Mouse (Mus musculus): ENCODE results near the gene RPS10-NUDT3. TPM values are rescaled to one million over a fixed set of nuclear protein-coding genes. Genes with fewer than 3 reads are reported as not detected.

The RPS10-NUDT3 gene
- polyA plus RNA-seq, 1 experiment from 2014 or later, result not detected

DNA sequence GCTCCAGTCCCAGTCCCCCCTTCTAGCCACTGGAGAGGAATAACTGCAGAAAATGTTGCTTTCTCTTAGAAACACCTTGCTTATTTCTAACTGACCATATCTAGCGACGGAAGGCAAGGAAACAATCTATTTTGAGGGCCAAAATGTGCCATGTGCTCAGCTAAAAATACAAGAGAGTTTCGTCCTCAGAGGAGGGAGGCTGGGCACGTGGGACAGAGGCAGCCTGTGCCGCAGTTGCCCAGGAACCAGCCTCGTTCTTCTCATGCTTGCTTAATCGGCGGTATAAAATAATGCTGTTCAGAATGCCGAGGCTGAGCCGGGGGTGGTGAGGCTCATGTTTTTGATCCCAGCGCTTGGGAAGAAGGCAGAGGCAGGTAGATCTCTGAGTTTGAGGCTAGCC, 90.5 kb downstream of the RPS10-NUDT3 start:
- 91% methylated on average over 11 of the region's 11 CpGs for WGBS
- Histone ChIP-seq H3K27ac (ENCODE audit: low read length) (no peak overlapping the region), H3K4me2 (replicated peaks; ENCODE audit: low read depth, low read length) (no peak overlapping the region), H3K9me3 (ENCODE audit: control insufficient read depth, low read depth, low read length) (no peaks in the 10 kb centered on the region), H3K27me3 (ENCODE audit: control insufficient read depth, insufficient read depth, low read length) (no peaks in the 10 kb centered on the region), H3K4me1 (ENCODE audit: control insufficient read depth, insufficient read depth, low read length) (0 out of 2 replicates have a peak, but pooled peaks cover 3% of the 10 kb centered on the region), H3K9ac (replicated peaks; ENCODE audit: low read depth, low read length) (no peak overlapping the region), H3K4me3 (ENCODE audit: low read depth, low read length) (no peak overlapping the region), H3K36me3 (ENCODE audit: control insufficient read depth, insufficient read depth, low read length) (no peaks in the 10 kb centered on the region)
- no peak for ATAC-seq (ENCODE audit: insufficient number of reproducible peaks, insufficient read depth, low FRiP score, low read depth)

DNA sequence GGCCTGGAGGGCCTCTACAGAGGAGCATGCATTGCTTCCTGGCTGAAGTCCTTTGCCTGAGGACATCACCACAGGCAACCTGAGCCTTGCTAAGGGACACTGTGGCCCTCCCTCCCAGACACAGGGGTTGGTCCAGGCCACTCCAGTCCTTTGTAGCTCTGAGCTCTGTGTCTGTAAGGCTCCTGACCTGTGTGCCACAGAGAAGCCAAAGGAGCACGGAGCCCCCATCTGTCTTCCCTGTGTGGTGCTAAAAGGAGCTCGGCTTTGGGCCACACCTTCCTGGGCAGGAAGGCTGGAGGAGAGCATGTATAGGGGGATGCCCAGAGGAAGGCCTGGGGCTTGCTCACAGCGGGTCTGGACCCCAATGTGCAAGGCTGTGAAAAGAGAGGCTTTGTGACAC, 93.0 kb downstream of the RPS10-NUDT3 start:
- Histone ChIP-seq H3K36me3 (ENCODE audit: control insufficient read depth, insufficient read depth, low read length) (no peaks in the 10 kb centered on the region), H3K4me2 (replicated peaks; ENCODE audit: low read depth, low read length) (no peak overlapping the region), H3K9ac (replicated peaks; ENCODE audit: low read depth, low read length) (no peak overlapping the region), H3K27ac (ENCODE audit: low read length) (no peak overlapping the region), H3K4me3 (ENCODE audit: low read depth, low read length) (no peak overlapping the region), H3K4me1 (ENCODE audit: control insufficient read depth, insufficient read depth, low read length) (no peaks in the 10 kb centered on the region), H3K27me3 (ENCODE audit: control insufficient read depth, insufficient read depth, low read length) (no peaks in the 10 kb centered on the region), H3K9me3 (ENCODE audit: control insufficient read depth, low read depth, low read length) (no peaks in the 10 kb centered on the region)
- no peak for ATAC-seq (ENCODE audit: insufficient number of reproducible peaks, insufficient read depth, low FRiP score, low read depth)
- WGBS, result 80% methylated on average over 3 of the region's 3 CpGs

DNA sequence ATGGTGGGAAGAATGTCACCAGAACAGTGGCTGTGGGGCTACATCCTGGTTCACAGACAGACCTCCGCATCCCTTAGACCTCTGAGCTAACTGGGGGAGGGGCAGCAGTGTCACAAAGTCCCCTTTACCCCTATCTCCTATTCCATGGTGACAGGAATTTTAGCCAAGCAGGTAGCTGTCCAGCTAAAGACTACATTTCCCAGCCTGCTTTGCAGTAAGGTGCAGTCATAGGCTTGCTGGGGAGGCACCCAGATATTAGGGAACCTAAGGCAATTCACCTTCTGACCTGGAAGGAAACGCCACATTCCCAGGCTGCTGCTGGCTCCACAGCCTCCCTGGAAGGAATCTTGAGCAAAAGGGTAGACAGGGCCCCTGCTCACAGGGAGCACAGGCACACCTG, 93.8 kb downstream of the RPS10-NUDT3 start:
- no peak overlapping the region for H3K4me2 ChIP-seq (replicated peaks; ENCODE audit: low read depth, low read length)
- WGBS, result 52% methylated on average over 2 of the region's 2 CpGs
- H3K4me1 ChIP-seq (ENCODE audit: control insufficient read depth, insufficient read depth, low read length), result no peaks in the 10 kb centered on the region
- H3K4me3 ChIP-seq (ENCODE audit: low read depth, low read length), result no peak overlapping the region
- ATAC-seq (ENCODE audit: insufficient number of reproducible peaks, insufficient read depth, low FRiP score, low read depth), result no peak
- H3K9me3 ChIP-seq (ENCODE audit: control insufficient read depth, low read depth, low read length), result no peaks in the 10 kb centered on the region
- no peak overlapping the region for H3K27ac ChIP-seq (ENCODE audit: low read length)
- H3K27me3 ChIP-seq (ENCODE audit: control insufficient read depth, insufficient read depth, low read length), result no peaks in the 10 kb centered on the region
- no peak overlapping the region for H3K9ac ChIP-seq (replicated peaks; ENCODE audit: low read depth, low read length)
- H3K36me3 ChIP-seq (ENCODE audit: control insufficient read depth, insufficient read depth, low read length), result no peaks in the 10 kb centered on the region

DNA sequence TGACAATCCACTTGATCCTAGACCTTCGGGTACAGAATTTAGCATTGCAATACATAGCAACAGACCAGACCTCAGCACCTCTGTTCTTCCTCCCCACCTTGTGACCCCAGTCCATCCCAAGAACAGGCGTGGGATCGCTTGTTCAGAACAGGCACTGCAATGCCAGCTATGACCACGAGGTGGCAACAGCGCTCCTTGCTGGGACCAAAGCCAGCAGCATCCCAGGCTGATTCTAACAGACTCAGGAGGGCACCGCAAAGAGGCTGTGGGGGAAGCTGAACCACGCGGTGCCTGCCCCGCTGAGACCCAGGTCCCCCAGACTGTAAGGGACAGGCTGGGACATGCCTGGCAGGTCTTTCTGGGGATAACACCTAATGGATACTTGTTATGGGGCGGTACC, 100.3 kb downstream of the RPS10-NUDT3 start:
- no peaks in the 10 kb centered on the region for H3K36me3 ChIP-seq (ENCODE audit: control insufficient read depth, insufficient read depth, low read length)
- H3K4me3 ChIP-seq (ENCODE audit: low read depth, low read length), result no peak overlapping the region
- no peaks in the 10 kb centered on the region for H3K27me3 ChIP-seq (ENCODE audit: control insufficient read depth, insufficient read depth, low read length)
- no peak overlapping the region for H3K4me2 ChIP-seq (replicated peaks; ENCODE audit: low read depth, low read length)
- WGBS, result 5% methylated on average over 10 of the region's 10 CpGs
- H3K9ac ChIP-seq (replicated peaks; ENCODE audit: low read depth, low read length), result no peak overlapping the region
- no peak overlapping the region for H3K27ac ChIP-seq (ENCODE audit: low read length)
- H3K9me3 ChIP-seq (ENCODE audit: control insufficient read depth, low read depth, low read length), result no peaks in the 10 kb centered on the region
- H3K4me1 ChIP-seq (ENCODE audit: control insufficient read depth, insufficient read depth, low read length), result no peaks in the 10 kb centered on the region
- no peak; the same call in 1 of the 2 replicates for ATAC-seq (ENCODE audit: insufficient number of reproducible peaks, insufficient read depth, low FRiP score, low read depth)

DNA sequence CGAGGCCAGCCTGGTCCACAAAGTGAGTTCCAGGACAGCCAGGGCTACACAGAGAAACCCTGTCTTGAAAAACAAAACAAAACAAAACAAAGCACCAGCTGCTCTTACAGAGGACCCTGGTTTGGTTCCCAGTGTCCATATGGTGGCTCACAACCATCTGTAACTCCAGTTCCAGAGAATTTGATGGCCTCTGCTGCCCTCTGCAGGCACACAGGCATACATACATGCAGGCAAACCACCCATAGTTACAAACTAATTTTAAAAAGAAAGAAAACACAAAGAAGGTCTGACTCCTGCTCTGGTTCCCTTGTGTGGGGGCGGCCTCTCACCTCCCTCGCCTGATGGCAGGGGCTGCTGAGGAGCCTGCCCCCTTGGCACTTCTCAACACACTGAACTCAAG, 101.7 kb downstream of the RPS10-NUDT3 start:
- Histone ChIP-seq H3K36me3 (ENCODE audit: control insufficient read depth, insufficient read depth, low read length) (no peaks in the 10 kb centered on the region), H3K9me3 (ENCODE audit: control insufficient read depth, low read depth, low read length) (no peaks in the 10 kb centered on the region), H3K27ac (ENCODE audit: low read length) (no peak overlapping the region), H3K4me3 (ENCODE audit: low read depth, low read length) (no peak overlapping the region), H3K9ac (replicated peaks; ENCODE audit: low read depth, low read length) (no peak overlapping the region), H3K4me2 (replicated peaks; ENCODE audit: low read depth, low read length) (no peak overlapping the region), H3K4me1 (ENCODE audit: control insufficient read depth, insufficient read depth, low read length) (no peaks in the 10 kb centered on the region), H3K27me3 (ENCODE audit: control insufficient read depth, insufficient read depth, low read length) (no peaks in the 10 kb centered on the region)
- 83% methylated on average over 3 of the region's 3 CpGs for WGBS
- ATAC-seq (ENCODE audit: insufficient number of reproducible peaks, insufficient read depth, low FRiP score, low read depth), result no peak

DNA sequence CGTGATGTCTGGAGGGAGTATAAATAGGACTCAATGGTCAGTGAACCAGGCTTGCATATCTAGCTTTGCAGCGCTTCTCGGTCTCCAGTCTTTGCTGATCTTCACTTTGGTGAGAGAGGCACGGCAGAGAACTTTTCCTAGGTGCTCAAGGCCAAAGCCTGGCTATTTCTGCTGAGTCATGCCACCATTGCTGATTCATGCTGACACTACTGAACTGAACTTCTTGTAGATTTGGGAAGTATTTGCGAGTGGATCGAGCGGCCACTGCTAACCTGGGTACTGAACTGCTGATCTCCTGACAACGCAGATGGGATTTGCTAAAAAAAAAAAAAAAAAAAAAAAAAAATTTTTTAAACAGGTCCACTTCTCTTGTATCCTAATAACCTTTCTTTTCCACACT, 102.9 kb downstream of the RPS10-NUDT3 start:
- H3K27me3 ChIP-seq (ENCODE audit: control insufficient read depth, insufficient read depth, low read length), result no peaks in the 10 kb centered on the region
- no peaks in the 10 kb centered on the region for H3K36me3 ChIP-seq (ENCODE audit: control insufficient read depth, insufficient read depth, low read length)
- no peak overlapping the region for H3K27ac ChIP-seq (ENCODE audit: low read length)
- H3K9ac ChIP-seq (replicated peaks; ENCODE audit: low read depth, low read length), result no peak overlapping the region
- no peaks in the 10 kb centered on the region for H3K9me3 ChIP-seq (ENCODE audit: control insufficient read depth, low read depth, low read length)
- 93% methylated on average over 8 of the region's 8 CpGs for WGBS
- no peak for ATAC-seq (ENCODE audit: insufficient number of reproducible peaks, insufficient read depth, low FRiP score, low read depth)
- H3K4me1 ChIP-seq (ENCODE audit: control insufficient read depth, insufficient read depth, low read length), result no peaks in the 10 kb centered on the region
- no peak overlapping the region for H3K4me2 ChIP-seq (replicated peaks; ENCODE audit: low read depth, low read length)
- H3K4me3 ChIP-seq (ENCODE audit: low read depth, low read length), result no peak overlapping the region

Other genes starting within 250 kb of the RPS10-NUDT3 start
- 0.17 and 0.27 TPM in 2 replicates for gene Grm4, start 113.8 kb downstream of the RPS10-NUDT3 start, polyA plus RNA-seq (2014; fragmentation: Nextera tagmentation; extraction: Ambion mirVana)
- gene Hmga1, start 78.7 kb downstream of the RPS10-NUDT3 start, polyA plus RNA-seq (2014; fragmentation: Nextera tagmentation; extraction: Ambion mirVana), result 231 and 239 TPM in 2 replicates
- 22.6 and 24.3 TPM in 2 replicates for gene AI413582, start 69.5 kb downstream of the RPS10-NUDT3 start, polyA plus RNA-seq (2014; fragmentation: Nextera tagmentation; extraction: Ambion mirVana)
- 42.8 and 44.2 TPM in 2 replicates for gene Nudt3, start 11.7 kb downstream of the RPS10-NUDT3 start, polyA plus RNA-seq (2014; fragmentation: Nextera tagmentation; extraction: Ambion mirVana)
- 1,169 and 1,246 TPM in 2 replicates for gene Rps10, start 1.4 kb upstream of the RPS10-NUDT3 start, polyA plus RNA-seq (2014; fragmentation: Nextera tagmentation; extraction: Ambion mirVana)
- gene Pacsin1, start 20.3 kb upstream of the RPS10-NUDT3 start, polyA plus RNA-seq (2014; fragmentation: Nextera tagmentation; extraction: Ambion mirVana), result 1.8 and 2.3 TPM in 2 replicates
- 13.8 and 18.1 TPM in 2 replicates for gene Spdef, start 93.7 kb upstream of the RPS10-NUDT3 start, polyA plus RNA-seq (2014; fragmentation: Nextera tagmentation; extraction: Ambion mirVana)
- gene D17Wsu92e, start 185.4 kb upstream of the RPS10-NUDT3 start, polyA plus RNA-seq (2014; fragmentation: Nextera tagmentation; extraction: Ambion mirVana), result 21.6 and 22.3 TPM in 2 replicates
- 309 and 325 TPM in 2 replicates for gene Snrpc, start 202.9 kb upstream of the RPS10-NUDT3 start, polyA plus RNA-seq (2014; fragmentation: Nextera tagmentation; extraction: Ambion mirVana)
- 6.4 and 7.5 TPM in 2 replicates for gene Uhrf1bp1, start 221.2 kb upstream of the RPS10-NUDT3 start, polyA plus RNA-seq (2014; fragmentation: Nextera tagmentation; extraction: Ambion mirVana)